Mouse (Mus musculus): ENCODE measurements around the gene Naaa.

Gene Naaa

GRCm38 (mm10) chr5:92277437-92278394 lies at the start of gene Naaa:
Naaa (minus strand) TSS chr5:92278170.
- in situ Hi-C loops (cut with MboI, MseI) = no loop called here

GRCm38 (mm10) chr5:92327367-92327766 lies 49.4 kb upstream of the Naaa start:
- in situ Hi-C loops (cut with MboI, MseI) = no loop called here

GRCm38 (mm10) chr5:92323264-92323663 lies 45.3 kb upstream of the Naaa start:
- in situ Hi-C loops (cut with MboI, MseI) = no loop called here

- in situ Hi-C loops (cut with MboI, MseI) = no loop called here
Observed at GRCm38 (mm10) chr5:92322612-92323011, 44.6 kb upstream of the Naaa start.

GRCm38 (mm10) chr5:92321631-92322400 lies 43.8 kb upstream of the Naaa start:
- in situ Hi-C loops (cut with MboI, MseI) = no loop called here

GRCm38 (mm10) chr5:92318596-92318995 lies 40.6 kb upstream of the Naaa start:
- in situ Hi-C loops (cut with MboI, MseI) = no loop called here

GRCm38 (mm10) chr5:92318119-92318518 lies 40.1 kb upstream of the Naaa start:
- in situ Hi-C loops (cut with MboI, MseI) = no loop called here

- in situ Hi-C loops (cut with MboI, MseI) = loop anchor here (5.0 kb wide), 1 partner anchor 64 kb away; no protein-coding TSS in a partner anchor
Observed at GRCm38 (mm10) chr5:92313776-92314175, 35.8 kb upstream of the Naaa start.

- in situ Hi-C loops (cut with MboI, MseI) = loop anchor here (5.0 kb wide), 1 partner anchor 65 kb away; no protein-coding TSS in a partner anchor
Observed at GRCm38 (mm10) chr5:92312046-92312715, 34.2 kb upstream of the Naaa start.

- in situ Hi-C loops (cut with MboI, MseI) = loop anchor here (5.0 kb wide), 1 partner anchor 67 kb away; no protein-coding TSS in a partner anchor
Observed at GRCm38 (mm10) chr5:92309681-92310511, 31.9 kb upstream of the Naaa start, which contains the start of gene Sdad1. Sdad1 (minus strand) TSS chr5:92310479.

- in situ Hi-C loops (cut with MboI, MseI) = no loop called here
Observed at GRCm38 (mm10) chr5:92304291-92304690, 26.3 kb upstream of the Naaa start.

GRCm38 (mm10) chr5:92302149-92302840 lies 24.3 kb upstream of the Naaa start:
- in situ Hi-C loops (cut with MboI, MseI) = no loop called here

GRCm38 (mm10) chr5:92294525-92294924 lies 16.6 kb upstream of the Naaa start:
- in situ Hi-C loops (cut with MboI, MseI) = no loop called here

GRCm38 (mm10) chr5:92291652-92292414 lies 13.9 kb upstream of the Naaa start:
- in situ Hi-C loops (cut with MboI, MseI) = no loop called here

- in situ Hi-C loops (cut with MboI, MseI) = loop anchor here (5.0 kb wide), 1 partner anchor 216 kb away; no protein-coding TSS in a partner anchor
Observed at GRCm38 (mm10) chr5:92287840-92288239, 9.9 kb upstream of the Naaa start.

GRCm38 (mm10) chr5:92283107-92283506 lies 5.1 kb upstream of the Naaa start:
- in situ Hi-C loops (cut with MboI, MseI) = no loop called here

GRCm38 (mm10) chr5:92282571-92282970 lies 4.6 kb upstream of the Naaa start:
- in situ Hi-C loops (cut with MboI, MseI) = no loop called here

GRCm38 (mm10) chr5:92278942-92279537 lies 1.1 kb upstream of the Naaa start:
- in situ Hi-C loops (cut with MboI, MseI) = no loop called here

GRCm38 (mm10) chr5:92270496-92270895 lies 7.5 kb downstream of the Naaa start:
- in situ Hi-C loops (cut with MboI, MseI) = no loop called here

Measured in T-helper 2 cell (primary cell).